Mouse (Mus musculus): ENCODE data around the gene Eps15l1.

Eps15l1 gene

GRCm38 (mm10) chr8:72319921-72320802 lies 101.1 kb downstream of the Eps15l1 start:
- DNase-seq (ENCODE audit: extremely low spot score): no peak

GRCm38 (mm10) chr8:72319397-72319796 lies 101.9 kb downstream of the Eps15l1 start:
- peak; percentile 34 for DNase-seq (ENCODE audit: extremely low spot score)

DNA sequence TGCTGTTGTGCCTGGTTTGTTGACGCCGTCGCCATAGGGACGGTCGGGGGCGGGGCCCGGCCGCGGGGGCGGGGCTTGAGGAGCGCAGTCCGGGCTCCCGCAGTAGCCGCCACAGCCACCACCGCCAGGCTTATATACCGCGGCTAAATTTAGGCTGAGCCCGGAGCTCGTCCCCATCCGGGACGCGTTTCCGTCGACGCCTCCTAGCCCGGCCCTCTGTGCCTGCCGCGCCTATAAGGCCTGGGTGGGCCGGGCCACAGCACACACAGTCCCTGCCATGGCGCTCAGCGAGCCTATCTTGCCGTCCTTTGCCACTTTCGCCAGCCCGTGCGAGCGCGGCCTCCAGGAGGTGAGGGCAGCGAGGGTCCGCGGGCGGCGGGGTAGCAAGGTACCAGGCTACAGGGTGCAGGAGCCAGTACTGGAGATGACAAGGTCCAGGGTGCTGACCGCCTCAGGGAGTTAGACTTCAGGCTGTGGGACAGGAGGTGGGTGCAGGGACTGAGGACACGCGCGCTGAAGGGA lies 102.4 kb downstream of the Eps15l1 start, which contains the start of gene Klf2:
Gene Klf2 (plus strand): TSS at position 233 of the 522 bp plus-strand sequence.
- peak; percentile 93 for DNase-seq (ENCODE audit: extremely low spot score)

GRCm38 (mm10) chr8:72317741-72318301 lies 103.4 kb downstream of the Eps15l1 start:
- no peak for DNase-seq (ENCODE audit: extremely low spot score)

- no peak for DNase-seq (ENCODE audit: extremely low spot score)
These were observed 105.1 kb downstream of the Eps15l1 start for GRCm38 (mm10) chr8:72316053-72316695.

GRCm38 (mm10) chr8:72312926-72313518 lies 108.2 kb downstream of the Eps15l1 start:
- no peak for DNase-seq (ENCODE audit: extremely low spot score)

GRCm38 (mm10) chr8:72310849-72311506 lies 110.3 kb downstream of the Eps15l1 start:
- DNase-seq (ENCODE audit: extremely low spot score): no peak

- no peak for DNase-seq (ENCODE audit: extremely low spot score)
These were observed 113.0 kb downstream of the Eps15l1 start for GRCm38 (mm10) chr8:72308276-72308675.

DNA sequence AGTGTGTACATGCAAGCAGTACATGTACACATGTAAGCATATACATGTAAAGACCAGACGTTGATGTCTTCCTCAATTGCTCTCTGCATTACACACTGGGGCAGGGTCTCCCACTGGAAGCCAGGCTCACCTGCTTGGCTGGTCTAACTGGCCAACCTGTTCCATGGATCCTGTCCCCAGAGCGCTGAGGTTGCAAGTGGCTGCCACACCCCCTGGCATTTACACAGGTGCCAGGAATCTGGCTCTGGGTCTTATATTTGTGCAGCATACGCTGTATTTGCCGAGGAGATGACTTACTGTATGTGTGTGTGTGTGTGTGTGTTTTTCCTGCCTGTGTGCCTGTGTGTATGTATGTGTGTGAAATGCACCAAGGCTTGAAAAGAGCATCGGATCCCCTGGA lies 114.3 kb downstream of the Eps15l1 start:
- DNase-seq (ENCODE audit: extremely low spot score): no peak

DNA sequence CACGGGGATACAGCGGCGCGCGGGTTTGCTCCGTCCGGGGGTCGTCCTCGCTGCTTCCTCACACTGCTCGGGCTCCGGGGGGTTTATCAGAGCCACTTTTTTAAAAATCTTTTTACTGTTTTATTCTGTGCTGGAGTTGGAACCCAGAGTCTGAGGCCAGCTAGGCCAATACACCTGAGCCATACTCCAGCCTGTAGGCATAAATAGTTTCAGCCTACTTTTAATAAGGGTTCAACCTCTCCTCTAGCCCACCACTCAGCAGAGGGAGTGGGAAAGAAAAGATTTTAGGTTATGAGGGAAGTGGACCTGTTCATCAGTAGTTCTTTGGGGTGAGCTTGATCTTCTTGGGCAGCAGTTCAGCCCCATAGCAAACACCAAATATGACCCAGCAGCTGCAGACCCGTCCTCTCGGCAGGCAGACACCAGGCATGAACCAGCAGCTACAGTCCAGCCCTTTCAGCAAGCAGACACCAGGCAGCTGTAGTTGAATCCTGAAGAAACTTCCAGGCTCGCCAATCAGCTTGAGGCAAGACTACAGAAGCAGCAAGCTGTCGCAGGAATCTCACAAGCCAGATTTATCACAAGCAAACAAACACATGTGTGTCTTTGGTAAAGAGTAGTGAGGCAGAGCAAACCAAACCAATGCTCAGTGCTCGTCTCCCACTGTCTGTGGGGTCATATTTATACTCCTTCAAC lies 115.9 kb downstream of the Eps15l1 start, which contains the start of gene Gm10282:
Gene Gm10282 (minus strand): TSS at position 51 of the 696 bp plus-strand sequence.
- no peak for DNase-seq (ENCODE audit: extremely low spot score)

- DNase-seq (ENCODE audit: extremely low spot score): no peak
These were observed 117.6 kb downstream of the Eps15l1 start for GRCm38 (mm10) chr8:72303633-72304032.

DNA sequence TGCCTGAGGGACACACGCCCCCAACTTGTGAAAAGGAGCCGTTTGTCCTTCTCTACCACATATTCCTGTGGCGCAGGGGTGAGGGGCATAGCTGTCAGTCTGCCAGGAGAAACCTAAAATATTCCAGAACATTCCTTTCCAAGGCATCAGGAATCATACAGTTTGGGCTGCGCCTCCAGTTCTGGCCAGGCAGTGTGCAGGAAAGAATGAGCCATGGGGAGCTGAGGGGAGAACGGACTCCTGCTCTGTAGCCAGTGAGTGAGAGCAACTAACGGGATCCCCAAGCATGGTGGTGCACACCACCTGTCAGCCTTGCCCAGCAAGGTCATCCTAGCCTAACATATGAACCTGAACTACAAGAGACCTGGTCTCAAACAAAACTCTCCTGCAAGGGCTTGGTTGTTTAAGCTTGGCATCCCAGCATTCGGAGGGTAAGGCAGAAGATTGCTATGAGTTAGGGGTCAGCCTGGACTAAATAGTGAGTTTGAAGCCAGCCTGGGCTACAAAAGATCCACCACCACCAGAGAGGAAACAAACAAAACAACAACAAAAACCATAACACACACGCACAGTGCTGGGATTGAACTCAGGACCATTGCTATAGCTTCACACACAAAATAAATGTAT lies 118.2 kb downstream of the Eps15l1 start:
- no peak for DNase-seq (ENCODE audit: extremely low spot score)

DNA sequence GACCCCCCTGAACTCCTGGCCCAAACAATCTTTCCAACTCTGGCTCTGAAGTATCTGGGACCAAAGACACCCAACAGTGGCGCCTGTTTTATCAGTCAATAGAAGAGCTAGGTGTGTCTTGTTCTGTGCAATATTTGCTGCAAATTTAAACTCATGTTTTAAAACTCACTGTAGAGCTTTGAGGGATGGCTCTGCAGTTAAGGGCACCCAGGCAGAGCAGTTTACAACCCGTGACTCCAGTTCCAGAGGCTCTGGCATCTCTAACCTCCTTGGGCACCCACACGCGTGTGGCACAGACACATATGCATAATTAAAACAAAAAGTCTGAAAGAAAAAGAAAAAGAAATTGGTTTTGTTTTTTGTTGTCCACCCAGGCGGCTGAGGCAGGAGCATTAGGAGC lies 119.8 kb downstream of the Eps15l1 start:
- no peak for DNase-seq (ENCODE audit: extremely low spot score)

GRCm38 (mm10) chr8:72300654-72301400 lies 120.4 kb downstream of the Eps15l1 start:
- DNase-seq (ENCODE audit: extremely low spot score): no peak

- no peak for DNase-seq (ENCODE audit: extremely low spot score)
These were observed 122.3 kb downstream of the Eps15l1 start for GRCm38 (mm10) chr8:72298928-72299327.

- DNase-seq (ENCODE audit: extremely low spot score): no peak
These were observed 124.7 kb downstream of the Eps15l1 start for GRCm38 (mm10) chr8:72296561-72296960.

DNA sequence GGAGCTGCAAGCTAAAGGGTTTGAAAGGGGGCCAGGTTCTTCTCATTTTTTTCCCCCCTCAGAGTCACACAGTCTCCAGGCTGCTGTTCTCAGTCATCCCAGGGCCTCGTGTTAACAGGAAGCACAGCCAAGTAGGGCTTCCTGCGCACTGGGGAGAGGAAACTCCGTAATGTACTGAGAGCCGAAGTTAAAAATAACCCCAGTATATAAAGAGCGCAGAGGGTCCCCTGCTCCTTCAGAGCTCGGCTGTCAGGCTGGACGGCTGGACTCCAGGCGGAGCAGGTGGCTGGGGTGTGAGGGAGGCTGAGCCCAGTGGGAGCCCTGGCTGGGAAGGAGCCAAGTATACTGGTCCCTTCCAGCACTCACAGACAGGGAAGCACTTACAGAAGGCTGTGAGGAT lies 125.6 kb downstream of the Eps15l1 start:
- no peak for DNase-seq (ENCODE audit: extremely low spot score)

DNA sequence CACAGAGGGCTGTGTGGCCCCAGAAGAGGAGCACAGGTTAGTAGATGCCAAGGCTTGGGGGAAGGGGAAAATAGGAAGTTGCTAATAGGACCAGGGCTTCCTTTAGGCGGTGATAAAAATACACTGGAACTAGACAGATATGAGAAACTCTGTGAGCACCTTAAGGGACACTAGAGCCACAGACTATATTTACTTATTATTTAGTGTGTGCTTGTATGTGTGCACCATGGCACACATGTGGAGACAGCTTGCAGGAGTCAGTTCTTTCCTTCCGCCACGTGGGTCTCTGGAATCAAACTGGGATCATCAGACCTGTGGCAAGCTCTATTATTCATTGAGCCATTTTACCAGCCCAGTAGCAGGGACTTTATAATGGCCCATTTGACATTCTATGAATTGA lies 126.1 kb downstream of the Eps15l1 start:
- DNase-seq (ENCODE audit: extremely low spot score): no peak

GRCm38 (mm10) chr8:72293309-72293708 lies 128.0 kb downstream of the Eps15l1 start:
- DNase-seq (ENCODE audit: extremely low spot score): no peak

- no peak for DNase-seq (ENCODE audit: extremely low spot score)
These were observed 130.2 kb downstream of the Eps15l1 start for GRCm38 (mm10) chr8:72291104-72291503.

Data from embryo, embryonic 9.5 days (tissue).